Mouse (Mus musculus) bone marrow, adult 2 months (tissue): ENCODE measurements at regions not wholly inside any gene's neighbourhood (a gene's known extent, or its start where the extent isn't known, plus 50 kb on each side); places are given as distances from the start of the nearest gene placed in this dataset.

Source experiments
- H3K27ac ChIP-seq: fragments of 200-500 bp; 2 replicates; pipeline ENCODE4 v1.5.1; 2012; ENCODE audit warnings: low read depth, mild to moderate bottlenecking, control low read depth, inconsistent platforms, low read length; ENCODE audit not compliant: control insufficient read depth, poor library complexity, insufficient read depth
- H3K4me1 ChIP-seq: fragments of 200-500 bp; 2 replicates; pipeline ENCODE4 v1.6.1; 2011; ENCODE audit warnings: low read length; ENCODE audit not compliant: control insufficient read depth, insufficient read depth
- H3K4me3 ChIP-seq: fragments of 200-500 bp; replicated peaks from 2 replicates; pipeline ENCODE3; 2011; ENCODE audit warnings: mild to moderate bottlenecking, low read depth, low read length, control low read depth; ENCODE audit not compliant: control insufficient read depth
- CTCF ChIP-seq: fragments of 200-500 bp; IDR thresholded peaks from 2 replicates; pipeline ENCODE4 v1.5.1; 2011; ENCODE audit warnings: low read length, control low read depth; ENCODE audit not compliant: control insufficient read depth, insufficient read depth
- POLR2A ChIP-seq: fragments of 200-500 bp; IDR thresholded peaks from 2 replicates; pipeline ENCODE4 v1.6.1; 2011; ENCODE audit warnings: low read depth, mild to moderate bottlenecking, control low read depth, low read length, borderline replicate concordance; ENCODE audit not compliant: control insufficient read depth
- WGBS: fragments of 180-500 bp; shearing (Covaris S2); methylation state at CpG from one replicate; pipeline ENCODE4 v1.1.7; 2018; 5-methylcytosine and 5-hydroxymethylcytosine counted together

DNA sequence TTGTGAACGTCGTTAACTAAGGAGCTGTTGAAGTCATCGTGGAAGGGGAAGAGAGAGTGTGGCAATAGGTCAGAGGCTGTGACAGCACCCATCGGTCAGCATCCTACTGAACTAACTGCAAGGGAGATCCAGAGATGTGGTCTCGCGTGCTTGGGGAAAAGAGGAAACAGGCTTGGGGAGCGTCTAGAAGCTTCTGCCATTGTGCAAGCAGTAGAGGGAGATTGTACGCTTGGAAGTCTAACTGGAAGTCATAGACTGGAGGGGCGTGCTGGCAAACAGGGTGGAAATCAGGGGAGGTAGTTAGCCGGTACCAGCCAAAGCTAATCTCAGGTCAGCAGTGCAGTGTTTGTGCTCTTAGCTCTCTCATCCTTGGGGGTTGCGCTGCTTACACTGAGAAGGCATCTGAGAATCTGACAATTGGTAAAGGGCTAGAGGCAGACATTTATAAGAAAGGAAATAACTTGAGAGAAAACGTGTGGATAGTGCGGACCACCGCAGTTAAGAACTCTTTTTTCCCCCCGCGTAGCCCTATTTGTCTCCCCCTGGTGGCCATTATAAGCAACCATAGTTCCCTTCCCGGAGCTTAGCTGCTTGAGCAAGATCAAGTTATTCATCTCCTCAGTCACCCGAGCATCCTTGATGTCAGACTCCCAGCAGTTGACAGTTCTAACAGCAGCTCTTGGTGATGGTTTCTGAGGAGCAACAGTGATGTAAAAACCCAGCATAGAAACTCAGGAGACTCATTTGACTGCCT lies 151.5 kb downstream of the 4933412E24Rik start:
- Histone ChIP-seq H3K27ac (peak overlapping the region; percentile 30), H3K4me3 (no peak overlapping the region), H3K4me1 (peaks cover 8% of the 10 kb centered on the region)
- TF ChIP-seq POLR2A (no peak), CTCF (peak; percentile 43; the same call in 1 of the 2 replicates)
- WGBS = 19% methylated on average over 18 of the region's 18 CpGs

DNA sequence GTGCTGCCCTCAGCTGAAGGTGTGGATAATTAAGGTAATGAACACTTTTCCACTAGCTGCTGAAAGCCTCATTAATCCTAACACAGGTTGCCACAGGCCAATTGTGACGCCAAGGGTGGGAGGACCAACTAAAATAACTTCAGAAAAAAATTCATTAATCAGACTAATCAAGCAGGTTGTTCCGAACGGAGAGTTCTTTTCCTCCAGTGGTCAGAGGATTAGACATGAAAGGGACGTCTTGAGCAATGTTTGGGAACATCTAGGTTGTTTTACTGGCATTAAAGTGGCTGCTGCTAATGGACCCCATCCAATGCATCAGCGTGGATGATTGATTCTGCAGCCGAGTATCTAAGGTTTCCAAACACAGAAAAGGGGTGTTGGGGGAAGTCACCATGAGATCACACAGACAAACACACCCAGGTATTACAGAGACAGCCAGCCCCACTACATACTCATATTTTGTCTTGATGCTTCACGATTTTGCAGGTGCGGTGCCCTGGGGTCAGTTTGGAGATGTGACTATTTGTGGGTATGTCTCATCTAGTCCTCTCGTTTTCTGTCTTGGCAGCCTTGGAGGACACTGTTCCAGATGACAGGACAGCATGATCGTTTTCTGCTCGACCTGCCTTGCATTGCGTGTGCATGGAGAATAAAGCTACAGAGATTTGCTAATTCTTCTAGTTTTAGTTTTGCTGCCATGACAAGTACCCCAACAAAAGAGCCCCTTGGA lies 164.0 kb downstream of the 4933412E24Rik start:
- WGBS = 80% methylated on average over 12 of the region's 12 CpGs
- Histone ChIP-seq H3K4me3 (no peak overlapping the region), H3K4me1 (no peaks in the 10 kb centered on the region), H3K27ac (no peak overlapping the region)
- no peak for TF ChIP-seq CTCF
- no peak for TF ChIP-seq POLR2A

DNA sequence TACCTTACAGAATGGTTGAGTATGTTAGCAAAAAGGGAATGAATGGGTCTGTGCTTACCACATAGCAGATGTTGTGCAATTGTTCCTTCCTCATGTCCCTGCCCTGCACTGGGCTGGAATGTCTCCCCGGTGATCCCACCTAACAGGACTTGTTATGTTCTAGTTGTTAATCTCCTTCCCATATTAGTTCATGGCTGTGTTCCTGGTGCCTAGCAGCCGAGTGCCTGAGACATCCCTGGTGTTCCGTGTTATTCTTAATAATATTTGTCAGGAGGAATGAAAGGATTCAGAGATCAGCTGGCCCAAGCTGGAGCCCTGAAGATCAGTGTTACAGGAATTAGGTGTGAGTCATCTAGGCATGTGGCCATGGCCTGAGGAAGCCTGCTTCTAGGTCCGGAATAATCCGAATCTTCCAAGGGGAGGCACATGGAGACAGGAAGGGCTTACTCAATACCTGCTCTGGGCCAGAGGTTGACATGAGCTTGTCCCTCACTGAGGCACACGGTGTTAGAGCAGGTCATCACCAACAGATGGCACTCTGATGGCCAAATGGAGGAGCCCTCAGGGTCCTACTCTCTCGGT lies 171.2 kb downstream of the 4933412E24Rik start:
- no peak; the same call in 1 of the 2 replicates for TF ChIP-seq CTCF
- WGBS = 49% methylated on average over 7 of the region's 7 CpGs
- H3K4me3 ChIP-seq = no peak overlapping the region
- H3K27ac ChIP-seq = no peak overlapping the region
- peaks cover 6% of the 10 kb centered on the region; the same call in 1 of the 2 replicates for H3K4me1 ChIP-seq

DNA sequence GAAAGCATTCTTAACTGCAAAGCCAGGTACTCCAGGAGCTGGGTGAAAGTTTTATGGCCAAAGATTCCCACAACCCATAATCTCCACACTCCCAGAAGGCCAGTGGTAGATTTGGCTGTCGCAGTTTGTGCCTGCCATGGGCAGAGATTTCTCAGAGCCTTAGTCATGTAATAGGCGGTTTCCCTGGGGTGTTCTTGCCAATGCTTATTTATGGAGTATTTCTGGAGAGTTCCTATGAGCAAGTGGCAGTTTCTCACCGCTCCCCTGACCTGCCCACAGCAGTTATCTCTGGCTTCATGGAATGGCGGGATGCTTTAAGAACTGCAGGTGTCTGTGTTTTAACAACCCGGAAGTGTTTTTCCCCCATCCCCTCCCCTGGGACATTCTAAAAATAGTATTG lies 179.8 kb downstream of the 4933412E24Rik start:
- Histone ChIP-seq H3K27ac (no peak overlapping the region), H3K4me3 (no peak overlapping the region), H3K4me1 (no peaks in the 10 kb centered on the region; the same call in 1 of the 2 replicates)
- TF ChIP-seq CTCF (no peak), POLR2A (no peak)
- WGBS = 82% methylated on average over 5 of the region's 5 CpGs

DNA sequence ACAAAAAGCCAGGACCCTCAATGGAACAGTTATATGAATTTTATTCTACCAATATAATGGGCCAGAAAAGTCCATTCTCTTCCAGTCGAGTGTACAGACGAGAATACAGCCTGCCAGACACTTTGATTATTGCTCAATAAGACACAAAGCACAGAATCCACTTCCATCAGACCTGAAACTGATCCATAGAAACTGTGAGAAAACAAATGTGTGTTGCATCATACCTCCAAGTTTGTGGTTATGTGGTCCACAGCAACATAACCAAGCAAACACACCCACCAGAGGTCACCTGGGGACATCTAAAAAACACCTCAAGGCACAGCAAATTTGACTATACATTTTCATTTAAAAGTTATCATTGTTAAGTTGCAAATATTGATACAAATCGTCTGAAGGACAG lies 183.2 kb downstream of the 4933412E24Rik start:
- WGBS = 71% methylated on average over 3 of the region's 3 CpGs
- no peak for TF ChIP-seq CTCF
- TF ChIP-seq POLR2A = no peak
- Histone ChIP-seq H3K27ac (no peak overlapping the region), H3K4me3 (no peak overlapping the region), H3K4me1 (no peaks in the 10 kb centered on the region; the same call in 1 of the 2 replicates)

DNA sequence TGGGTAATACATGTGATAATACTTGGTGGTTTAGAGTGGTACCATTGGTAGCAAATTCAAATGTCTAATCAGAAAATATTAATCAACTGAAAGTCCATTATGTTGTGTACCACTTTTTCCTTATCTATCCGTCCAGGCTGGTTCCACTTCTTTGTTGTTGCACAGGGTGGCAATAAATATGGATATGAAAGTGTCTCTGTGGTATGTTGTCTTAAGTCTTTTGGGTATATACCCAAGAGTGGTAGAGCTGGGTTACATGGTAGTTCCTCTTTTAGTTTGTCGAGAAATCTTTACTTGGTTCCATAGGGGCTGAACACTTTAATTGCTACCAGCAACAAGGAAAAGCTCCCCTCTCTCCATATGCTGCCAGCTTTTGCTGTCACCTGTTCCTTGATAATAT lies 184.9 kb downstream of the 4933412E24Rik start:
- H3K27ac ChIP-seq = no peak overlapping the region
- no peaks in the 10 kb centered on the region; the same call in 1 of the 2 replicates for H3K4me1 ChIP-seq
- TF ChIP-seq CTCF (no peak), POLR2A (no peak)
- H3K4me3 ChIP-seq = no peak overlapping the region
- WGBS = 7% methylated on average over 2 of the region's 2 CpGs

DNA sequence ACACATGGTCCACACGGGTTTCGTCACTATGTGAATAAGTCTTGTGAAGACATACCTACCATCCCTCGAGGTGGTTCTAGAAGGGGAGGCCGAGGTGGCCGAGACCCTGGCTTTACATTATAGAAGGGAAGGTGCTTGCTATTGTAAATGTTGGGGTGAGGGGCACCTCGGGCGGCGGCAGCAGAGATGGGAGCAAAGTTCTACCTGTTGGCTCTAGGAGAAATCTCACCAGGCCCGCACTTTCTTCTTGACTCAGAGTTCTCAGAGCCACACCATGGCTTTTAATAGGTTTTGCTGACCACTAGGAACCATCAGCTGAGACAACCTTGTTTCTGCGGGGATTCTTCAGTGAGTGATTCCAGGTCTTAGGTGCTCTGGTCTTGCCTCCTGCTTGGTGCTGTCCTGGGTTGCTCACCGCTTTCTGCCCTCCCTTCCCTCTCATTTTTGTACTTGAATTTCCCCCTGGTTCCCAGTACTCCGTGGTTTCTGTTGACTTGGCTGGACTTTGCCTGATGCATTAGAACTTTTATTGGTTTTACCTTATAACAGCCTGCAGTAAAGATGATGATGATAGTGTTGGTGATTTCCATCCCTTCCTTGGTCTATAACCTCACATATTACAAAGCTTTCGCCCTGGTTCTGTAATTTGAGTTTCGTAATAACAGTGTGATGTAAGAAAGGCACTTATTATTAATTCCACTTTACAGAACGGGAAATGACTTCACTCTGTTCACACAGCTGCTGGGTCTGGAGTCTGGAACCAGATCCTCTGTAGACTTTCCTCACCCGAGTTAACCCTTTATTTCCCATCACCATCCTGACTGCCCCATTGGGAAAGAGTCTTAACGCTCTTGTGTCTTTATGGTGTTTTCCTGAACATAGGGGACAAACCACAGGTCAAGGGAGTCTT lies 185.6 kb downstream of the 4933412E24Rik start:
- 58% methylated on average over 17 of the region's 17 CpGs for WGBS
- Histone ChIP-seq H3K27ac (no peak overlapping the region), H3K4me1 (no peaks in the 10 kb centered on the region; the same call in 1 of the 2 replicates), H3K4me3 (no peak overlapping the region)
- no peak for TF ChIP-seq CTCF
- TF ChIP-seq POLR2A = no peak
